In the genomic region with DNA sequence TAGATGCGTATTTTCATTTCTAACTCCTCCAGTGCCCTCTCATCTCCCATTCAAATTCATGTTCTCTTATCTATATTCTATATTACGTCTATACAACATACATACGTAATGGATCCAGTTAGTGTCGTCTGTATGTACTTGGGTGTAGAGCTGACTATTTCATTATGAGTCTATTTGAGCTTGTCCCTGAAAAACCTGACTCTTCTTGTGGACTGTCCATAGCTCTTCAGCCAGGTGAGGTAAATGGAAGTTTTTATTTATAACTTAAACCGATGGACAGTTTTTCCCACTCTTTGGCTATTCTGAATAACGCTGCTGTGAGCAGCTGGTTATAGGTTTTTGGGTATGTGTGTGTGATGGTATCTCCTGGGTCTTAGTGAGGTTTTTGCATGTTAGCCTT, we compare ENCODE assay signal across 8 mouse cellular contexts. TPM values are rescaled to one million over a fixed set of nuclear protein-coding genes. Genes with fewer than 3 reads are reported as not detected.
A peak's percentile ranks its signal among the peaks of the same experiment; 100 is the strongest.
DNase-seq lines count a peak whose midpoint lies in the region; ATAC-seq and TF ChIP-seq lines count a peak whose summit lies in the region.

No protein-coding gene starts in this region.

- no peak for TF ChIP-seq POLR2A in cerebellum, adult 2 months (IDR thresholded peaks at IDR 0.05; ENCODE audit: borderline replicate concordance, insufficient read depth, low read length)
- no peak for TF ChIP-seq POLR2A in thymus, adult 2 months (IDR thresholded peaks at IDR 0.05; ENCODE audit: control insufficient read depth, extremely low read depth, insufficient read depth, low read length, poor library complexity)

- peaks cover 26% of the 10 kb centered on the region for H3K36me3 ChIP-seq in thymus, adult 2 months (ENCODE audit: control insufficient read depth, insufficient read depth, low read length)
- H3K36me3 ChIP-seq in liver, embryonic 13.5 days, result peaks cover 46% of the 10 kb centered on the region

- 50% methylated on average over 6 of the region's 6 CpGs for WGBS in cerebellum, adult 2 months
- 33% methylated on average over 6 of the region's 6 CpGs for WGBS in thymus, adult 2 months
- 25% methylated on average over 6 of the region's 6 CpGs for WGBS in liver, embryonic 13.5 days (ENCODE audit: insufficient replicate concordance)

- DNase-seq in cerebellum, adult 2 months, result no peak
- DNase-seq in cerebellum, postnatal 14 days, result no peak
- DNase-seq in thymus, adult 2 months, result no peak
- DNase-seq in thymus, postnatal 25 days, result no peak
- no peak for DNase-seq in liver, embryonic 13.5 days
- DNase-seq in urinary bladder, adult 18-20 months (ENCODE audit: low spot score in 2 of 2), result no peak
- no peak for DNase-seq in layer of hippocampus, adult 8-10 months (ENCODE audit: low spot score in 2 of 2)
- no peak for DNase-seq in right cerebral cortex, postnatal 10 days (ENCODE audit: low spot score in 2 of 2)

- TF ChIP-seq CTCF in cerebellum, adult 2 months (IDR thresholded peaks at IDR 0.05; ENCODE audit: borderline replicate concordance, insufficient read depth, low read depth, low read length), result no peak
- no peak for TF ChIP-seq CTCF in thymus, adult 2 months (IDR thresholded peaks at IDR 0.05; ENCODE audit: borderline replicate concordance, control insufficient read depth, extremely low read depth, insufficient read depth, low read length, poor library complexity)

- H3K27me3 ChIP-seq in cerebellum, adult 2 months (ENCODE audit: control insufficient read depth, insufficient read depth, low read length), result no peaks in the 10 kb centered on the region
- no peaks in the 10 kb centered on the region for H3K27me3 ChIP-seq in thymus, adult 2 months (ENCODE audit: control insufficient read depth, insufficient read depth, low read length)
- H3K27me3 ChIP-seq in liver, embryonic 13.5 days, result no peaks in the 10 kb centered on the region

- no peaks in the 10 kb centered on the region for H3K9me3 ChIP-seq in liver, embryonic 13.5 days (replicated peaks)

- peak overlapping the region; percentile 95 for H3K9ac ChIP-seq in liver, embryonic 13.5 days

- peak overlapping the region; percentile 88 for H3K4me2 ChIP-seq in liver, embryonic 13.5 days

- no peaks in the 10 kb centered on the region for H3K4me1 ChIP-seq in cerebellum, adult 2 months (ENCODE audit: control insufficient read depth, insufficient read depth, low read length)
- peaks cover 5% of the 10 kb centered on the region for H3K4me1 ChIP-seq in thymus, adult 2 months (replicated peaks; ENCODE audit: control insufficient read depth, insufficient read depth, low read length)
- peaks cover 46% of the 10 kb centered on the region for H3K4me1 ChIP-seq in liver, embryonic 13.5 days (replicated peaks)

- no peak overlapping the region for H3K27ac ChIP-seq in cerebellum, adult 2 months (ENCODE audit: insufficient read depth, low read length)
- H3K27ac ChIP-seq in thymus, adult 2 months (ENCODE audit: control insufficient read depth, insufficient read depth, low read length), result no peak overlapping the region
- H3K27ac ChIP-seq in liver, embryonic 13.5 days, result peak overlapping the region; percentile 97

- ATAC-seq in liver, embryonic 13.5 days (ENCODE audit: low read depth), result no peak

- H3K4me3 ChIP-seq in cerebellum, adult 2 months (replicated peaks; ENCODE audit: insufficient read depth, low read depth, low read length), result peak overlapping the region; percentile 92
- peak overlapping the region; percentile 77; the same call in 1 of the 2 replicates for H3K4me3 ChIP-seq in thymus, adult 2 months (ENCODE audit: control insufficient read depth, insufficient read depth, low read length)
- peak overlapping the region; percentile 95 for H3K4me3 ChIP-seq in liver, embryonic 13.5 days (replicated peaks)

RNA-seq across cellular contexts. Expression of a gene that starts 0.9 kb away (rescaled TPM):
- 16.0 and 16.3 TPM in 2 replicates for polyA plus RNA-seq in cerebellum, adult 2 months (2012; rRNA removed)
- 45.5 and 49.1 TPM in 2 replicates for polyA plus RNA-seq in thymus, adult 2 months (2012; rRNA removed)
- 36.9 and 46.5 TPM in 2 replicates for polyA plus RNA-seq in liver, embryonic 13.5 days (2015; fragmentation: Nextera tagmentation; extraction: Ambion mirVana)
- total RNA-seq in layer of hippocampus, adult 8-10 months (2022), result 10 to 100 TPM; 20.5 to 31.0 (median 26.1) TPM

RNA-seq across cellular contexts. Expression of a gene that starts 1.1 kb away (rescaled TPM):
- polyA plus RNA-seq in cerebellum, adult 2 months (2012; rRNA removed), result 13.6 and 15.4 TPM in 2 replicates
- polyA plus RNA-seq in thymus, adult 2 months (2012; rRNA removed), result 15.9 and 16.3 TPM in 2 replicates
- 90.3 and 106 TPM in 2 replicates for polyA plus RNA-seq in liver, embryonic 13.5 days (2015; fragmentation: Nextera tagmentation; extraction: Ambion mirVana)
- total RNA-seq in layer of hippocampus, adult 8-10 months (2022), result 10 to 100 TPM in 1 of 4 experiments, 1 to 10 TPM in 3; 5.7 to 10.6 (median 9.5) TPM

RNA-seq across cellular contexts. Expression of a gene that starts 22.2 kb away (rescaled TPM):
- polyA plus RNA-seq in cerebellum, adult 2 months (2012; rRNA removed), result 87.1 and 90.2 TPM in 2 replicates
- 10.6 and 13.6 TPM in 2 replicates for polyA plus RNA-seq in thymus, adult 2 months (2012; rRNA removed)
- polyA plus RNA-seq in liver, embryonic 13.5 days (2015; fragmentation: Nextera tagmentation; extraction: Ambion mirVana), result 329 and 343 TPM in 2 replicates
- 10 to 100 TPM; 33.5 to 55.4 (median 42.2) TPM for total RNA-seq in layer of hippocampus, adult 8-10 months (2022)
